Mouse (Mus musculus) embryonic facial prominence, embryonic 15.5 days (tissue): ENCODE measurements around the gene Slc13a5. TPM values are rescaled to one million over a fixed set of nuclear protein-coding genes. Genes with fewer than 3 reads are reported as not detected.

ENCODE experiments used
- ATAC-seq: fragments of 200-750 bp; cut with Nextera tagmentation; 2 replicates; pipeline ENCODE4 v1.8.0; 2017; ENCODE audit warnings: low read depth, moderate TSS enrichment; ENCODE audit not compliant: insufficient number of reproducible peaks, low FRiP score, low TSS enrichment
- H3K27ac ChIP-seq: fragments of 300-500 bp; sonication (generic); replicated peaks from 2 replicates; pipeline ENCODE4 v1.5.1; 2015; ENCODE audit warnings: mild to moderate bottlenecking, inconsistent platforms
- H3K27me3 ChIP-seq: fragments of 300-500 bp; sonication (generic); 2 replicates; pipeline ENCODE4 v1.6.1; 2015; ENCODE audit warnings: inconsistent platforms
- H3K36me3 ChIP-seq: fragments of 300-500 bp; sonication (generic); 2 replicates; pipeline ENCODE4 v1.6.1; 2015; ENCODE audit warnings: mild to moderate bottlenecking, inconsistent platforms
- H3K4me1 ChIP-seq: fragments of 300-500 bp; sonication (generic); 2 replicates; pipeline ENCODE4 v1.6.1; 2015; ENCODE audit warnings: inconsistent platforms
- H3K4me2 ChIP-seq: fragments of 300-500 bp; sonication (generic); replicated peaks from 2 replicates; pipeline ENCODE4 v1.6.1; 2015; ENCODE audit warnings: mild to moderate bottlenecking, inconsistent platforms
- H3K4me3 ChIP-seq: fragments of 300-500 bp; sonication (generic); replicated peaks from 2 replicates; pipeline ENCODE4 v1.5.1; 2015; ENCODE audit warnings: mild to moderate bottlenecking, inconsistent platforms
- H3K9ac ChIP-seq: fragments of 300-500 bp; sonication (generic); 2 replicates; pipeline ENCODE4 v1.6.1; 2015; ENCODE audit warnings: inconsistent platforms
- H3K9me3 ChIP-seq: fragments of 300-500 bp; sonication (generic); replicated peaks from 2 replicates; pipeline ENCODE4 v1.6.1; 2016; ENCODE audit warnings: inconsistent platforms
- WGBS: fragments of 180-500 bp; shearing (Covaris S2); methylation state at CpG from one replicate; pipeline ENCODE4 v1.1.7; 2015; 5-methylcytosine and 5-hydroxymethylcytosine counted together
- polyA plus RNA-seq: library from polyadenylated mRNA; unstranded; fragments of >200 nt; fragmentation: Nextera tagmentation; extraction: Ambion mirVana; gene quantifications from 2 replicates; pipeline ENCODE4 v1.2.1, GENCODE M21; 2015

The Slc13a5 gene
- polyA plus RNA-seq, 1 experiment from 2014 or later = 9.4 TPM

DNA sequence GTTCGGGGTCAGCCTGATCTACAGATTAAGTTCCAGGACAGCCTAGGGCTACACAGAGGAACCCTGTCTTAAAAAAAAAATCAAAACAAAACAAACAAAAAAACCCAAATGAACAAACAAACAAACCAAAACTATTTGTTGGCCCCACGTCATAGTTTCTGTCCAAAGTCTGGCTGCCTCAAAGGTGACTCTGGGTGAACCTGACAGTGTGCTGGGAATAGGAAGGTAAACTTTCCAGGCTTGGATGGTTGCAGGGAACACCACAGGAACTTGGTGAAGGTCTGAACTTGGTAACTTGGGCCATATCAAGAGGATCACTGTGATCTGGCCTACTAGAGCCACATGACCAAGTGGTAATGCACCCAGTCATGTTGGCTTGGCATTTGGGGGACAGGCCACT is 10.6 kb downstream of the Slc13a5 start:
- ATAC-seq = no peak
- no peak overlapping the region for H3K4me3 ChIP-seq
- no peaks in the 10 kb centered on the region for H3K27me3 ChIP-seq
- H3K36me3 ChIP-seq = no peaks in the 10 kb centered on the region
- no peak overlapping the region for H3K27ac ChIP-seq
- H3K4me2 ChIP-seq = no peak overlapping the region
- no peaks in the 10 kb centered on the region for H3K9me3 ChIP-seq
- H3K4me1 ChIP-seq = no peaks in the 10 kb centered on the region
- 66% methylated on average over 2 of the region's 2 CpGs for WGBS
- H3K9ac ChIP-seq = no peak overlapping the region

DNA sequence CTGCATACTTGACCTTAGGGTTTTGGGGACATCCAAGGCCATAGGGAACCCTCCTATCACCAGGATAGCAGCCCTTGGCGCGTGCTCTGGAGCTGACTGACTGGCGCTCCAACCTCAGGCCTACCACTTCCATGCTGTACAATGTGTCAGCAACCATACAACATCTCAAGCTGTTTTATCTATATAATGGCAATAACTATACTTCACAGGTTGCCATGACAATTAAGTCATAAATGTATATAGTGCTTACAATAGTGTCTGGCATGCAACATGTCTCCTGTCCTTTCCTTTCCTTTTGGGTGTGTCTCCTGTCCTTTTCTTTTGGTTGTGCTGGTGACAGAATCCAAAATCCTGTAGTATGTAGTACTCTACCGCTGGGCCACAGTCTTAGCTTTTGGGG is 11.4 kb downstream of the Slc13a5 start:
- Histone ChIP-seq H3K36me3 (no peaks in the 10 kb centered on the region), H3K9me3 (no peaks in the 10 kb centered on the region), H3K27me3 (no peaks in the 10 kb centered on the region), H3K4me2 (no peak overlapping the region), H3K9ac (no peak overlapping the region), H3K4me1 (no peaks in the 10 kb centered on the region), H3K4me3 (no peak overlapping the region), H3K27ac (no peak overlapping the region)
- 98% methylated on average over 4 of the region's 4 CpGs for WGBS
- ATAC-seq = no peak

DNA sequence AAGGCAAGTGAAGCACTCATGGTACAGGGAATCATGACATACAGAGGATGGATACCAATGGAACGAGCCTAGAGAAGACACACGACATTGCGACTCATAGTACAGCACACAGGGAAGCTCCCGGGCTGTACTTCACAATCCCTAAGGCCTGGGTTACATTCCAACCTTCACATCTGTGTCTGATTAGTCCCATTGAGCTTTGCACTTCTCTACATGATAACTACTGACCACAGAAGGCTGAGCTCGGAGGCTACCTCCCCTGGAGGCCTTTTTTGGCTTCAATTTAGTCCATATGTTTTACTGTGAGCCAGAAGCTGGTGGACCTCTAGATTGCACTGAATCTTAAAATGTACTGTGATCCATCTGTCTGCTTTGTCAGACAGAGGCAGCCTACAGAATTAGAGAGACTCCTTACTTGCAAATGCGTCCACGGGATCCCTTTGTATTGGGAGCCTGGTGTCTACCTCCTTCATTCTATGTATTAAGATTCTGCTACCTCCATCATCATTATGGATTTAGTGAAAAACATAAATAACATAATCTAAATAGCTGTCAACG is 21.7 kb downstream of the Slc13a5 start:
- no peaks in the 10 kb centered on the region for H3K4me1 ChIP-seq
- no peaks in the 10 kb centered on the region for H3K36me3 ChIP-seq
- WGBS = 45% methylated on average over 8 of the region's 8 CpGs
- no peaks in the 10 kb centered on the region for H3K27me3 ChIP-seq
- H3K4me2 ChIP-seq = no peak overlapping the region
- H3K9me3 ChIP-seq = no peaks in the 10 kb centered on the region
- no peak for ATAC-seq
- H3K4me3 ChIP-seq = no peak overlapping the region
- no peak overlapping the region for H3K27ac ChIP-seq
- no peak overlapping the region for H3K9ac ChIP-seq

GRCm38 (mm10) chr11:72240062-72240860 is 26.8 kb downstream of the Slc13a5 start:
- Histone ChIP-seq H3K4me3 (no peak overlapping the region), H3K9me3 (no peaks in the 10 kb centered on the region), H3K4me2 (no peak overlapping the region), H3K4me1 (no peaks in the 10 kb centered on the region), H3K27me3 (no peaks in the 10 kb centered on the region), H3K9ac (no peak overlapping the region), H3K36me3 (no peaks in the 10 kb centered on the region), H3K27ac (no peak overlapping the region)
- ATAC-seq = no peak
- WGBS = 68% methylated on average over 4 of the region's 4 CpGs

GRCm38 (mm10) chr11:72234013-72234412 is 33.0 kb downstream of the Slc13a5 start:
- 70% methylated on average over 5 of the region's 5 CpGs for WGBS

DNA sequence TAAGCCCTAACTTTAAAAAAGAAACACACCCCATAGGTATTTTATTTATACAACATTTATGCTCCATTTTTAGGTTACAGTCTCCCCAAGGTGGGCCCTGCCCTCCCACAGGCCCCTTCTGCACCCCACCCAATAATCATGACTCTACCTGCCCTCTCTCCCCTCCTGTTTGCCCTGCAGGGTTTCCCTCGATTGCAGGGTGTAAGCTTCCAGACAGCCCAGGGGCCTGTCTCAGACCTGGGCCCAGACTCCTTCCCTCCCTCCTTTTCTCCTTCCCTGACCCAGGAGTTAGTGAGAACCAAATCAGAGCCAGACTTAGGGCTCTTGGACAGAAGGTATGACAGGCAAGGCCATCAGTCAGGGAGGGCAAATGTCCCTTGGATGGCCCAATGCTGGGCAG is 34.0 kb downstream of the Slc13a5 start:
- Histone ChIP-seq H3K9me3 (no peaks in the 10 kb centered on the region), H3K4me2 (no peak overlapping the region), H3K4me1 (no peaks in the 10 kb centered on the region), H3K27me3 (no peaks in the 10 kb centered on the region), H3K4me3 (no peak overlapping the region), H3K27ac (no peak overlapping the region), H3K36me3 (no peaks in the 10 kb centered on the region), H3K9ac (no peak overlapping the region)
- no peak for ATAC-seq
- WGBS = 32% methylated on average over 1 of the region's 1 CpGs

More at GRCm38 (mm10) chr11:72234013-72234412, 33.0 kb downstream of the Slc13a5 start:
- H3K4me3 ChIP-seq = no peak overlapping the region
- no peaks in the 10 kb centered on the region for H3K9me3 ChIP-seq
- H3K27me3 ChIP-seq = no peaks in the 10 kb centered on the region
- no peaks in the 10 kb centered on the region for H3K4me1 ChIP-seq
- H3K9ac ChIP-seq = no peak overlapping the region
- no peak overlapping the region for H3K4me2 ChIP-seq
- 0 out of 2 replicates have a peak, but pooled peaks have one; percentile 7 for ATAC-seq
- H3K36me3 ChIP-seq = no peaks in the 10 kb centered on the region
- H3K27ac ChIP-seq = no peak overlapping the region

DNA sequence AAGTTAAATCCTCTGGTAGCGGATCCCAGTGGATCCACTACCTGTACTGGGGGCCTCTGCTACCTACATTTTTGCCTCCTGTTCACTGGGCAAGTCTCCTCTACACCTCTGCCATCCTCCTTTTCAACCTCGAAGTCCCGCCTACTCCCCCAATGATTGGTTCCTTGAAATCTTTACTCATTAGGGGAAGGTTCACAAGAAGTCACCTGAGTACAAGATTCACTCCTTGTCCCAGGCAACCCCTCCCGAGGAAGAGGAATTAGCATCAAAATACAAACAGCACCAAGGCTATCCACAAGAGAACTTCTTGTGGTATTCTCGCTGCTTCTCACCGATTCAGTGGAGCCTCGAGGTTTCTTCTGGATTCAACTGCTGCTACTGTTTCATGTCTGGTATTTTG is 35.0 kb downstream of the Slc13a5 start:
- Histone ChIP-seq H3K4me3 (no peak overlapping the region), H3K36me3 (no peaks in the 10 kb centered on the region), H3K4me2 (no peak overlapping the region), H3K4me1 (no peaks in the 10 kb centered on the region), H3K27me3 (no peaks in the 10 kb centered on the region), H3K9ac (no peak overlapping the region), H3K27ac (no peak overlapping the region), H3K9me3 (no peaks in the 10 kb centered on the region)
- 84% methylated on average over 7 of the region's 7 CpGs for WGBS
- ATAC-seq = no peak

DNA sequence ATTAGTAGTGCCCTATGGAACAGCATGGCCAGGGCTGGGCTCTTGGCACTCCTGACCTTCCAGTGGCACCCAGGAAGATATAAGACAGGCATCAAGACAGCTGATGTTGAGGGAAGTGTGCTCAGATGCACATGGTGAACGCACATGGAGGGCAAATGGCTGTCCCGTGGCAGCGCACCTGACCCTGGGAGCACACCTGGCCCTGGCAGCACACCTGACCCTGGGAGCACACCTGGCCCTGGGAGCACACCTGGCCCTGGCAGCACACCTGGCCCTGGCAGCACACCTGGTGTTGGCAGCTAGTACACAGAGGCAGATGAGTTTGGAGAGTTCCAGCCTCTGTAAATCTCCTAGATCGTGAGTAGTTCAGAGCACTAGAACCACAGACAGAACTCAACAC is 38.5 kb downstream of the Slc13a5 start:
- no peaks in the 10 kb centered on the region for H3K4me1 ChIP-seq
- 93% methylated on average over 4 of the region's 4 CpGs for WGBS
- no peak overlapping the region for H3K27ac ChIP-seq
- H3K9me3 ChIP-seq = no peaks in the 10 kb centered on the region
- no peak overlapping the region for H3K4me3 ChIP-seq
- H3K9ac ChIP-seq = no peak overlapping the region
- no peak overlapping the region for H3K4me2 ChIP-seq
- no peaks in the 10 kb centered on the region for H3K36me3 ChIP-seq
- ATAC-seq = no peak
- no peaks in the 10 kb centered on the region for H3K27me3 ChIP-seq

DNA sequence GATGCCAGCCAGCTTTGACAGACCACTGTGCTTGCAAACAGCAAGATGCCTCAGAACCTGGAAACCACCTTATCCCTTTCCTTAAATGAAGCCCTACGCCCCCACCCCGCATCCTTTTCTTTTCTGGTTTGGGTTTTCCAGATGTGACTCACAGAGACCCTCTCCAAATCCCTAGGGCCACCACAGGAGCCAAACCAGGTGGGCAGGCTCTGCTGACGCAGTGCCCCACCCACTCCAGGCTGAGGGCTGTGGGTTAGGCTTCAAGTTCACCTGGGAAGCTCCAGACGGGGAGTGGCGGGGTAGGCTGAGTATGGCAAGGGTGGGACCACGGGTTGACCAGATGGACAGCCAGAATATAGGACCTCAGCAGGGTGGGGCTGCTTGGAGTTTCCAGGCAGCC is 40.1 kb downstream of the Slc13a5 start:
- H3K9me3 ChIP-seq = no peaks in the 10 kb centered on the region
- 83% methylated on average over 6 of the region's 6 CpGs for WGBS
- no peak overlapping the region for H3K4me2 ChIP-seq
- no peaks in the 10 kb centered on the region for H3K36me3 ChIP-seq
- H3K9ac ChIP-seq = no peak overlapping the region
- H3K4me1 ChIP-seq = no peaks in the 10 kb centered on the region
- ATAC-seq = no peak
- no peak overlapping the region for H3K4me3 ChIP-seq
- no peak overlapping the region for H3K27ac ChIP-seq
- H3K27me3 ChIP-seq = no peaks in the 10 kb centered on the region

DNA sequence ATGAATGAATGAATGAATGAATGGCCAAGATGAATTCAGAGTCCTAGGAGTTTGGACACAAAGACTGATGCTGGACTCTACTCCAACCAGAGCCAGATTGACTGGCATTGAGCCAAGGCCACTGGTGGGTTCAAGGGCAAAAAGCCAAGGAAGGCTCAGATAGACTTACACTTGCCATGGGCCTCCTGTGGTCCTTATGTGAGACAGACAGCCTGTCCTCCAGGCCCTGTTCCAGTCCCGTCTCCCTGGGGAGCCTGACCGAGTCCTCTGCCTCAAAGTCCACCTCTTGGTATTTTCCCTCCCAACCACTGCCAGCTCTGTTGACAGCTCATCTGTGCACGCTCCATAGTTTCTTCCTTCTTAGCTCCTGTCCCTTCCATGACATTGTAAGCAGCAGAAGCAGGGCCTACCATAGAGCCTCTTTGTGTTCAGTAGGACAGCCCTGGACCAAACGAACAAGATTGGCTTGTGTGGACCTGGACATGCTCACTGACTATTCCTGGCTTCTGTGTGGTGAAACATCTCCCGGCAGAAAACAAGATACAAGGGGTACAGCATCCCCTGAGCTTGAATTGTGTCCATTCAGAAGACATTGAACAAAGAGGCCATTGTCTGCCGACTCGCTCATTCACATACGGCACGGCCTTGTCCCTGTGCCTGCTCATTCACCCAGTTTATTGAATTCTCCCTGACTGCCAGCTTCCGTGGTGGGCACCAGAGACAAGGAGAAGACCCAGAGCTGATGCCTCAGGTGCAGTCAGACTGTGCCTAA is 40.8 kb downstream of the Slc13a5 start:
- Histone ChIP-seq H3K27me3 (no peaks in the 10 kb centered on the region), H3K9me3 (no peaks in the 10 kb centered on the region), H3K4me1 (no peaks in the 10 kb centered on the region), H3K4me3 (no peak overlapping the region), H3K27ac (no peak overlapping the region), H3K9ac (no peak overlapping the region), H3K36me3 (no peaks in the 10 kb centered on the region), H3K4me2 (no peak overlapping the region)
- WGBS = 51% methylated on average over 10 of the region's 10 CpGs
- ATAC-seq = no peak

DNA sequence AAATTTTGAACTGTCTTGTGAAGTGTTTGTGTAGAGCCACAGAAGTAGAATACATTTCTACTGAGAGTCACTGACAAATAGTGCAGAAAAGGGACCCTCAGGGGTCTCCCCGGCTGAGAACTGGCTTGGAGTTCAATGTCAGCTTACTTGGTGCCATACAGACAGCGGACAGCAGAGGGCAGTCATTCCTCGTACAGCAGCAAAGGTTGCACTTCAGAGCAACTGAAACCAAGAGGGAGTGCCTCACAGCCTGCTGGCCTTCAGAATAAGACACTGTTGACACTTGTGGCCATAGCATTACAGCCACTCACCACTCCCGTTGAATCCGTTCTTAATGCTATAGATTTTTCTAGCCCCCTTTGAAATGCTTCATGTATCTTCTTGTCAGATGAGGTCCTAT is 42.2 kb downstream of the Slc13a5 start:
- Histone ChIP-seq H3K36me3 (no peaks in the 10 kb centered on the region), H3K27me3 (no peaks in the 10 kb centered on the region), H3K27ac (no peak overlapping the region), H3K9ac (no peak overlapping the region), H3K4me1 (no peaks in the 10 kb centered on the region), H3K4me3 (no peak overlapping the region), H3K9me3 (no peaks in the 10 kb centered on the region), H3K4me2 (no peak overlapping the region)
- no peak for ATAC-seq
- 10% methylated on average over 5 of the region's 5 CpGs for WGBS
